In genomic region chr3:127257279-127257925, GRCm38 (mm10) we compare ENCODE assay signal across 8 mouse cellular contexts.
DNase-seq lines count a peak whose midpoint lies in the region; ATAC-seq lines count a peak whose summit lies in the region.

No protein-coding gene starts in this region.

- H3K4me3 ChIP-seq in hindbrain, embryonic 14.5 days (replicated peaks; ENCODE audit: low read length) = peak overlapping the region; percentile 30

- no peaks in the 10 kb centered on the region for H3K27me3 ChIP-seq in hindbrain, embryonic 14.5 days (ENCODE audit: control insufficient read depth, insufficient read depth, low read length)

- H3K27ac ChIP-seq in hindbrain, embryonic 14.5 days = peak overlapping the region; percentile 66

- DNase-seq in ES-CJ7 (ENCODE audit: low read depth, low spot score) = peak; percentile 95
- peak; percentile 67 for DNase-seq in cerebellum, adult 9-11 months
- DNase-seq in gastrocnemius, adult 18-20 months (ENCODE audit: low spot score) = peak; percentile 44
- DNase-seq in hindbrain, embryonic 14.5 days (ENCODE audit: low spot score) = peak; percentile 49
- DNase-seq in layer of hippocampus, postnatal 14 days (ENCODE audit: low spot score in 2 of 2) = peak; percentile 27 to 49
- DNase-seq in lung, postnatal 10 days = peak; percentile 85
- peak; percentile 52 to 62 for DNase-seq in right cerebral cortex, postnatal 10 days (ENCODE audit: low spot score in 2 of 2)
- DNase-seq in spleen, adult 18-20 months = no peak

- peak; percentile 84; the same call in 1 of the 2 replicates for ATAC-seq in hindbrain, embryonic 14.5 days (ENCODE audit: low FRiP score)

- H3K4me2 ChIP-seq in hindbrain, embryonic 14.5 days (replicated peaks) = peak overlapping the region; percentile 52

- WGBS in hindbrain, embryonic 14.5 days = under 1% methylated on average over 13 of the region's 13 CpGs

- H3K9ac ChIP-seq in hindbrain, embryonic 14.5 days = peak overlapping the region; percentile 38

- no peaks in the 10 kb centered on the region for H3K9me3 ChIP-seq in hindbrain, embryonic 14.5 days (ENCODE audit: control insufficient read depth, low read length)

- H3K4me1 ChIP-seq in hindbrain, embryonic 14.5 days (replicated peaks; ENCODE audit: control insufficient read depth, insufficient read depth, low read length) = peaks cover 25% of the 10 kb centered on the region

- H3K36me3 ChIP-seq in hindbrain, embryonic 14.5 days (replicated peaks; ENCODE audit: control insufficient read depth, insufficient read depth) = no peaks in the 10 kb centered on the region

Comparison
In these comparisons a context has a peak if more than half of its experiments do, and no peak if none do; other contexts are left out.
1. DNase-seq: peak in ES-CJ7 (single experiment), cerebellum, adult 9-11 months (single experiment), gastrocnemius, adult 18-20 months (single experiment), hindbrain, embryonic 14.5 days (single experiment), layer of hippocampus, postnatal 14 days (2 of 2), lung, postnatal 10 days (single experiment) and right cerebral cortex, postnatal 10 days (2 of 2); none in spleen, adult 18-20 months (0 of 2).